Mouse (Mus musculus): ENCODE results near the gene Rabgef1. TPM values are rescaled to one million over a fixed set of nuclear protein-coding genes. Genes with fewer than 3 reads are reported as not detected.

Rabgef1 gene
- polyA plus RNA-seq, 1 experiment from 2014 or later, result 19.3 TPM

- H3K4me2 ChIP-seq, result peak within 1 kb of the TSS; percentile 97
- ATAC-seq (replicated peaks; ENCODE audit: insufficient number of reproducible peaks, insufficient read depth, low FRiP score, low read depth), result peak; percentile 93
- H3K9me3 ChIP-seq (replicated peaks), result no peaks in the 10 kb centered on the region
- under 1% methylated on average over 66 of the region's 66 CpGs for WGBS
- H3K9ac ChIP-seq, result peak within 1 kb of the TSS; percentile 73
- H3K27ac ChIP-seq, result peak within 1 kb of the TSS; percentile 73
- H3K4me3 ChIP-seq, result peak within 1 kb of the TSS; percentile 71
- peaks cover 5% of the 10 kb centered on the region; the same call in 1 of the 2 replicates for H3K36me3 ChIP-seq
- no peaks in the 10 kb centered on the region; the same call in 1 of the 2 replicates for H3K27me3 ChIP-seq
- peaks cover 12% of the 10 kb centered on the region for H3K4me1 ChIP-seq (replicated peaks)
Observed at GRCm38 (mm10) chr5:130144334-130145312, 27.0 kb upstream of the Rabgef1 start, which contains the start of gene Kctd7. Kctd7 (plus strand) TSS chr5:130144861.

- no peak overlapping the region for H3K27ac ChIP-seq
- peaks cover 12% of the 10 kb centered on the region for H3K4me1 ChIP-seq (replicated peaks)
- ATAC-seq (replicated peaks; ENCODE audit: insufficient number of reproducible peaks, insufficient read depth, low FRiP score, low read depth), result no peak
- peaks cover 5% of the 10 kb centered on the region; the same call in 1 of the 2 replicates for H3K36me3 ChIP-seq
- no peaks in the 10 kb centered on the region for H3K9me3 ChIP-seq (replicated peaks)
- no peaks in the 10 kb centered on the region for H3K27me3 ChIP-seq
- 0 out of 2 replicates have a peak overlapping the region, but pooled peaks have one; percentile 73 for H3K9ac ChIP-seq
- WGBS, result 72% methylated on average over 8 of the region's 8 CpGs
- peak overlapping the region; percentile 97 for H3K4me2 ChIP-seq
- H3K4me3 ChIP-seq, result peak overlapping the region; percentile 71
Observed at GRCm38 (mm10) chr5:130145961-130146360, 25.6 kb upstream of the Rabgef1 start.

- Histone ChIP-seq H3K36me3 (peaks cover 22% of the 10 kb centered on the region; the same call in 1 of the 2 replicates), H3K9me3 (replicated peaks) (no peaks in the 10 kb centered on the region), H3K4me3 (no peak overlapping the region), H3K27me3 (no peaks in the 10 kb centered on the region), H3K27ac (no peak overlapping the region), H3K9ac (no peak overlapping the region), H3K4me2 (no peak overlapping the region), H3K4me1 (replicated peaks) (peaks cover 7% of the 10 kb centered on the region)
- WGBS, result 70% methylated on average over 7 of the region's 7 CpGs
- ATAC-seq (replicated peaks; ENCODE audit: insufficient number of reproducible peaks, insufficient read depth, low FRiP score, low read depth), result no peak
Observed at GRCm38 (mm10) chr5:130149726-130150310, 21.8 kb upstream of the Rabgef1 start.

GRCm38 (mm10) chr5:130154286-130154685, 17.3 kb upstream of the Rabgef1 start:
- no peak overlapping the region for H3K4me2 ChIP-seq
- H3K9me3 ChIP-seq (replicated peaks), result no peaks in the 10 kb centered on the region
- no peak for ATAC-seq (replicated peaks; ENCODE audit: insufficient number of reproducible peaks, insufficient read depth, low FRiP score, low read depth)
- no peak overlapping the region for H3K27ac ChIP-seq
- 80% methylated on average over 2 of the region's 2 CpGs for WGBS
- no peak overlapping the region for H3K9ac ChIP-seq
- no peaks in the 10 kb centered on the region for H3K4me1 ChIP-seq (replicated peaks)
- no peak overlapping the region for H3K4me3 ChIP-seq
- H3K36me3 ChIP-seq, result peaks cover 18% of the 10 kb centered on the region; the same call in 1 of the 2 replicates
- H3K27me3 ChIP-seq, result no peaks in the 10 kb centered on the region

- H3K27ac ChIP-seq, result no peak overlapping the region
- H3K9me3 ChIP-seq (replicated peaks), result no peaks in the 10 kb centered on the region
- 77% methylated on average over 4 of the region's 4 CpGs for WGBS
- no peak overlapping the region for H3K9ac ChIP-seq
- H3K36me3 ChIP-seq, result no peaks in the 10 kb centered on the region
- 0 out of 2 replicates have a peak, but pooled peaks cover under 1% of the 10 kb centered on the region for H3K4me1 ChIP-seq (replicated peaks)
- H3K27me3 ChIP-seq, result no peaks in the 10 kb centered on the region
- no peak overlapping the region for H3K4me3 ChIP-seq
- no peak overlapping the region for H3K4me2 ChIP-seq
- ATAC-seq (replicated peaks; ENCODE audit: insufficient number of reproducible peaks, insufficient read depth, low FRiP score, low read depth), result no peak
Observed at GRCm38 (mm10) chr5:130158545-130158944, 13.1 kb upstream of the Rabgef1 start.

- H3K27me3 ChIP-seq, result no peaks in the 10 kb centered on the region; the same call in 1 of the 2 replicates
- H3K27ac ChIP-seq, result no peak overlapping the region
- ATAC-seq (replicated peaks; ENCODE audit: insufficient number of reproducible peaks, insufficient read depth, low FRiP score, low read depth), result no peak
- no peaks in the 10 kb centered on the region for H3K36me3 ChIP-seq
- H3K4me1 ChIP-seq (replicated peaks), result 0 out of 2 replicates have a peak, but pooled peaks cover 2% of the 10 kb centered on the region
- H3K4me3 ChIP-seq, result no peak overlapping the region
- H3K9ac ChIP-seq, result no peak overlapping the region
- no peak overlapping the region for H3K4me2 ChIP-seq
- WGBS, result 61% methylated on average over 7 of the region's 7 CpGs
- no peaks in the 10 kb centered on the region for H3K9me3 ChIP-seq (replicated peaks)
Observed at GRCm38 (mm10) chr5:130159761-130160201, 11.8 kb upstream of the Rabgef1 start.

GRCm38 (mm10) chr5:130163670-130164069, 7.9 kb upstream of the Rabgef1 start:
- H3K4me3 ChIP-seq, result no peak overlapping the region
- no peak overlapping the region for H3K4me2 ChIP-seq
- H3K9ac ChIP-seq, result no peak overlapping the region
- ATAC-seq (replicated peaks; ENCODE audit: insufficient number of reproducible peaks, insufficient read depth, low FRiP score, low read depth), result no peak
- no peaks in the 10 kb centered on the region; the same call in 1 of the 2 replicates for H3K27me3 ChIP-seq
- no peaks in the 10 kb centered on the region for H3K9me3 ChIP-seq (replicated peaks)
- H3K4me1 ChIP-seq (replicated peaks), result peaks cover 2% of the 10 kb centered on the region; the same call in 1 of the 2 replicates
- no peak overlapping the region for H3K27ac ChIP-seq
- no peaks in the 10 kb centered on the region for H3K36me3 ChIP-seq
- WGBS, result 2% methylated on average over 7 of the region's 7 CpGs

- Histone ChIP-seq H3K4me2 (no peak overlapping the region), H3K27me3 (no peaks in the 10 kb centered on the region; the same call in 1 of the 2 replicates), H3K9me3 (replicated peaks) (no peaks in the 10 kb centered on the region), H3K36me3 (no peaks in the 10 kb centered on the region), H3K9ac (no peak overlapping the region), H3K4me3 (no peak overlapping the region), H3K27ac (no peak overlapping the region), H3K4me1 (replicated peaks) (peaks cover 8% of the 10 kb centered on the region)
- 66% methylated on average over 4 of the region's 4 CpGs for WGBS
- no peak for ATAC-seq (replicated peaks; ENCODE audit: insufficient number of reproducible peaks, insufficient read depth, low FRiP score, low read depth)
Observed at GRCm38 (mm10) chr5:130165213-130165612, 6.4 kb upstream of the Rabgef1 start.

GRCm38 (mm10) chr5:130169109-130169508, 2.5 kb upstream of the Rabgef1 start:
- H3K36me3 ChIP-seq, result no peaks in the 10 kb centered on the region
- H3K27me3 ChIP-seq, result no peaks in the 10 kb centered on the region; the same call in 1 of the 2 replicates
- no peak overlapping the region for H3K4me3 ChIP-seq
- no peak overlapping the region for H3K4me2 ChIP-seq
- peak overlapping the region; percentile 49 for H3K27ac ChIP-seq
- ATAC-seq (replicated peaks; ENCODE audit: insufficient number of reproducible peaks, insufficient read depth, low FRiP score, low read depth), result no peak
- WGBS, result 19% methylated on average over 6 of the region's 6 CpGs
- peaks cover 25% of the 10 kb centered on the region for H3K4me1 ChIP-seq (replicated peaks)
- no peaks in the 10 kb centered on the region for H3K9me3 ChIP-seq (replicated peaks)
- H3K9ac ChIP-seq, result no peak overlapping the region

GRCm38 (mm10) chr5:130170666-130171422, 754 bp upstream of the Rabgef1 start:
- Histone ChIP-seq H3K36me3 (no peaks in the 10 kb centered on the region), H3K4me1 (replicated peaks) (peaks cover 25% of the 10 kb centered on the region), H3K9ac (peak overlapping the region; percentile 74), H3K4me3 (peak overlapping the region; percentile 71), H3K27me3 (no peaks in the 10 kb centered on the region), H3K9me3 (replicated peaks) (no peaks in the 10 kb centered on the region), H3K4me2 (peak overlapping the region; percentile 76), H3K27ac (peak overlapping the region; percentile 96)
- no peak for ATAC-seq (replicated peaks; ENCODE audit: insufficient number of reproducible peaks, insufficient read depth, low FRiP score, low read depth)
- 8% methylated on average over 6 of the region's 6 CpGs for whole genome bisulfite sequencing

Measured in heart, embryonic 15.5 days (tissue).